Mouse (Mus musculus): ENCODE measurements at regions not wholly inside any gene's neighbourhood (a gene's known extent, or its start where the extent isn't known, plus 50 kb on each side); places are given as distances from the start of the nearest gene placed in this dataset.
"Not testable (repeated sequence)": the region's sequence is repeated elsewhere in the genome, so short reads cannot be mapped to it uniquely, and the experiment has no call there.

- H3K4me3 ChIP-seq (ENCODE audit: insufficient read depth, low read depth, low read length) = no peak overlapping the region
- no peak for DNase-seq (ENCODE audit: extremely low read depth, low read depth, low spot score)
- TF ChIP-seq CTCF (IDR thresholded peaks at IDR 0.05; ENCODE audit: low read depth, low read length) (peak; percentile 39; the same call in 1 of the 2 replicates), POLR2A (IDR thresholded peaks at IDR 0.05; ENCODE audit: extremely low read depth, insufficient read depth, low read length) (no peak)
- H3K79me2 ChIP-seq (ENCODE audit: control insufficient read depth, insufficient read depth, low read length) = no peaks in the 10 kb centered on the region
- 51% methylated on average over 5 of the region's 5 CpGs for WGBS
- H3K4me1 ChIP-seq (ENCODE audit: control insufficient read depth, insufficient read depth, low read length) = no peaks in the 10 kb centered on the region
- no peaks in the 10 kb centered on the region for H3K36me3 ChIP-seq (ENCODE audit: control insufficient read depth, insufficient read depth, low read length)
- H3K27ac ChIP-seq (replicated peaks; ENCODE audit: insufficient read depth, low read depth, low read length) = no peak overlapping the region
- H3K27me3 ChIP-seq (ENCODE audit: control insufficient read depth, insufficient read depth, low read length) = no peaks in the 10 kb centered on the region
- no peak overlapping the region for H3K9ac ChIP-seq (ENCODE audit: low read depth, low read length)
These were observed 88.8 kb upstream of the Ttc29 start for GRCm38 (mm10) chr8:78124248-78124647.

GRCm38 (mm10) chr8:78127852-78128251 is 85.2 kb upstream of the Ttc29 start:
- Histone ChIP-seq H3K4me1 (ENCODE audit: control insufficient read depth, insufficient read depth, low read length) (no peaks in the 10 kb centered on the region), H3K79me2 (ENCODE audit: control insufficient read depth, insufficient read depth, low read length) (no peaks in the 10 kb centered on the region), H3K36me3 (ENCODE audit: control insufficient read depth, insufficient read depth, low read length) (no peaks in the 10 kb centered on the region), H3K27me3 (ENCODE audit: control insufficient read depth, insufficient read depth, low read length) (no peaks in the 10 kb centered on the region), H3K27ac (replicated peaks; ENCODE audit: insufficient read depth, low read depth, low read length) (no peak overlapping the region), H3K9ac (ENCODE audit: low read depth, low read length) (no peak overlapping the region), H3K4me3 (ENCODE audit: insufficient read depth, low read depth, low read length) (no peak overlapping the region)
- 6% methylated on average over 2 of the region's 2 CpGs for WGBS
- TF ChIP-seq CTCF (IDR thresholded peaks at IDR 0.05; ENCODE audit: low read depth, low read length) = no peak
- no peak for TF ChIP-seq POLR2A (IDR thresholded peaks at IDR 0.05; ENCODE audit: extremely low read depth, insufficient read depth, low read length)
- DNase-seq (ENCODE audit: extremely low read depth, low read depth, low spot score) = no peak

- Histone ChIP-seq H3K36me3 (ENCODE audit: control insufficient read depth, insufficient read depth, low read length) (no peaks in the 10 kb centered on the region), H3K27me3 (ENCODE audit: control insufficient read depth, insufficient read depth, low read length) (no peaks in the 10 kb centered on the region), H3K4me1 (ENCODE audit: control insufficient read depth, insufficient read depth, low read length) (no peaks in the 10 kb centered on the region), H3K4me3 (ENCODE audit: insufficient read depth, low read depth, low read length) (no peak overlapping the region), H3K27ac (replicated peaks; ENCODE audit: insufficient read depth, low read depth, low read length) (no peak overlapping the region), H3K9ac (ENCODE audit: low read depth, low read length) (no peak overlapping the region), H3K79me2 (ENCODE audit: control insufficient read depth, insufficient read depth, low read length) (no peaks in the 10 kb centered on the region)
- TF ChIP-seq POLR2A (IDR thresholded peaks at IDR 0.05; ENCODE audit: extremely low read depth, insufficient read depth, low read length) (no peak), CTCF (IDR thresholded peaks at IDR 0.05; ENCODE audit: low read depth, low read length) (no peak)
- 79% methylated on average over 5 of the region's 5 CpGs for WGBS
- DNase-seq (ENCODE audit: extremely low read depth, low read depth, low spot score) = no peak
These were observed 84.0 kb upstream of the Ttc29 start for GRCm38 (mm10) chr8:78129061-78129460.

- not testable (repeated sequence) for H3K27me3 ChIP-seq (ENCODE audit: control insufficient read depth, insufficient read depth, low read length); H3K4me3 ChIP-seq (ENCODE audit: insufficient read depth, low read depth, low read length); DNase-seq (ENCODE audit: extremely low read depth, low read depth, low spot score); H3K79me2 ChIP-seq (ENCODE audit: control insufficient read depth, insufficient read depth, low read length); H3K9ac ChIP-seq (ENCODE audit: low read depth, low read length); H3K4me1 ChIP-seq (ENCODE audit: control insufficient read depth, insufficient read depth, low read length); H3K27ac ChIP-seq (replicated peaks; ENCODE audit: insufficient read depth, low read depth, low read length); H3K36me3 ChIP-seq (ENCODE audit: control insufficient read depth, insufficient read depth, low read length)
- 66% methylated on average over 14 of the region's 15 CpGs for WGBS
These were observed 73.6 kb upstream of the Ttc29 start for GRCm38 (mm10) chr8:78139514-78139913.

DNA sequence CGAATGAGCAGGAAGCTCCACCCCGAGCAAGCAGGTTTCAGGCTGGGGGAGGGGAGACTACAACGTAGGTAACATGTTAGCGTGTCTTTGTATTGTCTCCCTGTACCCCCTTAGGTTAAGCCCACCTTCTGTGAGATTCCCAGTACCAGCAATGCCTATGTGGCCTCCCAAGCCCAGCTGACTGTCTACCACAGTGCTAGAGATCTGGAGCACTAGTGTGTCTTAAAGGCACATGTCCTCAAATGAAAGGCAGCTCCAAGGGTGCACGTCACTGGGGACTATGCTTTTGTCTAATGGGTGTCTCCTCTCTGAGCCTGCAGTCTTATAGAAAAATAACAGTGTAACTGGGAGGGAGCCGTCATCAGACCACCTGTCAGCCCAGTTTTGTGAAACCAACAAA is 65.9 kb upstream of the Ttc29 start:
- Histone ChIP-seq H3K9ac (ENCODE audit: low read depth, low read length) (no peak overlapping the region), H3K79me2 (ENCODE audit: control insufficient read depth, insufficient read depth, low read length) (no peaks in the 10 kb centered on the region), H3K27ac (replicated peaks; ENCODE audit: insufficient read depth, low read depth, low read length) (no peak overlapping the region), H3K27me3 (ENCODE audit: control insufficient read depth, insufficient read depth, low read length) (no peaks in the 10 kb centered on the region; the same call in 1 of the 2 replicates), H3K4me3 (ENCODE audit: insufficient read depth, low read depth, low read length) (no peak overlapping the region), H3K36me3 (ENCODE audit: control insufficient read depth, insufficient read depth, low read length) (no peaks in the 10 kb centered on the region), H3K4me1 (ENCODE audit: control insufficient read depth, insufficient read depth, low read length) (no peaks in the 10 kb centered on the region)
- DNase-seq (ENCODE audit: extremely low read depth, low read depth, low spot score) = no peak
- WGBS = 69% methylated on average over 6 of the region's 6 CpGs
- no peak for TF ChIP-seq POLR2A (IDR thresholded peaks at IDR 0.05; ENCODE audit: extremely low read depth, insufficient read depth, low read length)
- no peak for TF ChIP-seq CTCF (IDR thresholded peaks at IDR 0.05; ENCODE audit: low read depth, low read length)

DNA sequence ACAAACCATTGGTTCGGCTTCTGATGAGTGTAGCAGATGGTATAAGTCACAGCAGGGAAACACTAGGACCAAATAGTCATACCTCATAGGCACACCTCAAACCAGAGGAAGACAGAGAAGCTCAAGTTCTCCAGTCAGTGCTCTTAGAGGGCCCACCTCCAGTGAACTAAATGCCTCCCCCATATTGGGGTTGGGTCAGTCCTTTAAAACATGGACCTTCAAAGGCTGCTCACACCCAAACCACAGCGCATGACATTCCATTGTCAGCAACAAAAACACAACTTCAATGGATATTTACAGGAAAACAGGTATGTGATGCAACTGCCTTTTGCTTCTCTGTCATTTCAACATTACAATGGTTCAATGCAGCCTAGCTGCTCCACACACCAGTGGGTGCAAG is 65.1 kb upstream of the Ttc29 start:
- no peak overlapping the region for H3K27ac ChIP-seq (replicated peaks; ENCODE audit: insufficient read depth, low read depth, low read length)
- H3K4me1 ChIP-seq (ENCODE audit: control insufficient read depth, insufficient read depth, low read length) = no peaks in the 10 kb centered on the region
- no peak for DNase-seq (ENCODE audit: extremely low read depth, low read depth, low spot score)
- no peaks in the 10 kb centered on the region for H3K36me3 ChIP-seq (ENCODE audit: control insufficient read depth, insufficient read depth, low read length)
- H3K9ac ChIP-seq (ENCODE audit: low read depth, low read length) = no peak overlapping the region
- no peak overlapping the region for H3K4me3 ChIP-seq (ENCODE audit: insufficient read depth, low read depth, low read length)
- WGBS = 91% methylated on average over 2 of the region's 2 CpGs
- TF ChIP-seq CTCF (IDR thresholded peaks at IDR 0.05; ENCODE audit: low read depth, low read length) = no peak
- no peak for TF ChIP-seq POLR2A (IDR thresholded peaks at IDR 0.05; ENCODE audit: extremely low read depth, insufficient read depth, low read length)
- no peaks in the 10 kb centered on the region; the same call in 1 of the 2 replicates for H3K27me3 ChIP-seq (ENCODE audit: control insufficient read depth, insufficient read depth, low read length)
- no peaks in the 10 kb centered on the region for H3K79me2 ChIP-seq (ENCODE audit: control insufficient read depth, insufficient read depth, low read length)
